Mouse (Mus musculus) forebrain, embryonic 14.5 days (tissue): ENCODE results near the gene Agtpbp1. TPM values are rescaled to one million over a fixed set of nuclear protein-coding genes. Genes with fewer than 3 reads are reported as not detected.

ENCODE experiments used
- ATAC-seq: fragments of 200-750 bp; cut with Nextera tagmentation; 2 replicates; pipeline ENCODE4 v1.8.0; 2017; ENCODE audit warnings: mild to moderate bottlenecking, moderate library complexity
- DNase-seq: peaks from one replicate; pipeline ENCODE4 v3.0.0-alpha.2; 2015; ENCODE audit warnings: low spot score
- H3K27ac ChIP-seq: fragments of 300-500 bp; sonication (generic); 2 replicates; pipeline ENCODE4 v1.5.1; 2014; ENCODE audit warnings: low read depth, mild to moderate bottlenecking, control low read depth, low read length, moderate library complexity
- H3K27me3 ChIP-seq: fragments of 300-500 bp; sonication (generic); replicated peaks from 2 replicates; pipeline ENCODE4 v1.6.1; 2014; ENCODE audit warnings: low read length, control low read depth, mixed read lengths; ENCODE audit not compliant: control insufficient read depth, insufficient read depth
- H3K36me3 ChIP-seq: fragments of 300-500 bp; sonication (generic); 2 replicates; pipeline ENCODE4 v1.6.1; 2014; ENCODE audit warnings: low read length, control low read depth; ENCODE audit not compliant: control insufficient read depth, insufficient read depth
- H3K4me1 ChIP-seq: fragments of 300-500 bp; sonication (generic); 2 replicates; pipeline ENCODE4 v1.6.1; 2014; ENCODE audit warnings: antibody characterized with exemption, low read length, control low read depth; ENCODE audit not compliant: control insufficient read depth, insufficient read depth
- H3K4me2 ChIP-seq: fragments of 300-500 bp; sonication (generic); 2 replicates; pipeline ENCODE4 v1.6.1; 2014; ENCODE audit warnings: mild to moderate bottlenecking, control low read depth, low read length
- H3K4me3 ChIP-seq: fragments of 300-500 bp; sonication (generic); 2 replicates; pipeline ENCODE4 v1.5.1; 2014; ENCODE audit warnings: low read depth, low read length, control low read depth
- H3K9ac ChIP-seq: fragments of 300-500 bp; sonication (generic); 2 replicates; pipeline ENCODE4 v1.6.1; 2014; ENCODE audit warnings: mild to moderate bottlenecking, low read length, control low read depth, moderate library complexity
- H3K9me3 ChIP-seq: fragments of 300-500 bp; sonication (generic); replicated peaks from 2 replicates; pipeline ENCODE4 v1.6.1; 2016; ENCODE audit warnings: low read length, control low read depth, mixed read lengths; ENCODE audit not compliant: control insufficient read depth
- WGBS: fragments of 180-500 bp; shearing (Covaris S2); extraction: QIAGEN DNeasy Blood & Tissue Kit; methylation state at CpG from one replicate; pipeline ENCODE4 v1.1.7; 2014; 5-methylcytosine and 5-hydroxymethylcytosine counted together
- polyA plus RNA-seq: library from polyadenylated mRNA; unstranded; fragments of >200 nt; fragmentation: Nextera tagmentation; extraction: Ambion mirVana; gene quantifications from 2 replicates; pipeline ENCODE4 v1.2.1, GENCODE M21; 2014

Agtpbp1 gene
- polyA plus RNA-seq, 1 experiment from 2014 or later: 51.8 TPM

DNA sequence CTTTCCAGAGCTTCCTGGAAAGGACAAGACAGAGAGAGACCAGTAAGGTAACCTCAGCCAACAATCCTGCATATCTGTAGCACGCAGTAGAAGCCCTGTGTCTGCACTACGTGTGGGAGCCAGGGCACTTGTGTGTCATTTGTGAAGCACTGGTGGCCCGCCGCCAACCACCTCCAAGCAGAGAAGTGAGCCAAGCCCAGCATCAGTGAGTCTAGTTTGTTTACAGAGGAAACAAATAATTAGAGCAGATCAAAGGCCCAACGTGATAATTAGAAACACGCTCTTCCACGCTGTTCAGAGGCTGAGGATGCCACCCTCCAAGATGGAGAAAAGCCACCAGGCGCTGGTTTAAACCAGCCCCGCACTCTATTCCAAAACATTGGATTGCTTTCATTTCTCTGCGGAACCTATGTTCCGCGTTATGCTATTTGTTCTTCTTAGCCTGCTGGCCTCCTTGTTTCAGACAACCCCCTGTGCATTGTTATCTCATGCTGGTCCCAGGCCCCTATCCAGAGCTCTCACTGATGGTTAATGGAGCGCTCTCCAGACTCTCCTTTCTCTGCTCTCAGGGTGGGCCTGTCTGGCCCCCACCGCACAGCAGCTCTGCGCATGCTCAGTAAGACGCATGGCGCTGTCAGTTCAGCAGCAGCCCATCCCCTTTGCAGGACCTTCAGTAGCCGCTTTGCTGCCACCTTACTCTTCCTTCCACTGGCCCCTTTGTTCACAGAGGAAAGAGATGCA lies 153.7 kb downstream of the Agtpbp1 start:
- WGBS: 46% methylated on average over 18 of the region's 18 CpGs
- Histone ChIP-seq H3K36me3 (no peaks in the 10 kb centered on the region), H3K4me2 (peak overlapping the region; percentile 32; the same call in 1 of the 2 replicates), H3K27ac (peak overlapping the region; percentile 27; the same call in 1 of the 2 replicates), H3K4me3 (no peak overlapping the region), H3K27me3 (no peaks in the 10 kb centered on the region; the same call in 1 of the 2 replicates), H3K9me3 (no peaks in the 10 kb centered on the region), H3K4me1 (peaks cover 6% of the 10 kb centered on the region; the same call in 1 of the 2 replicates), H3K9ac (peak overlapping the region; percentile 13; the same call in 1 of the 2 replicates)
- peak; percentile 82 for DNase-seq
- ATAC-seq: peak; percentile 69

DNA sequence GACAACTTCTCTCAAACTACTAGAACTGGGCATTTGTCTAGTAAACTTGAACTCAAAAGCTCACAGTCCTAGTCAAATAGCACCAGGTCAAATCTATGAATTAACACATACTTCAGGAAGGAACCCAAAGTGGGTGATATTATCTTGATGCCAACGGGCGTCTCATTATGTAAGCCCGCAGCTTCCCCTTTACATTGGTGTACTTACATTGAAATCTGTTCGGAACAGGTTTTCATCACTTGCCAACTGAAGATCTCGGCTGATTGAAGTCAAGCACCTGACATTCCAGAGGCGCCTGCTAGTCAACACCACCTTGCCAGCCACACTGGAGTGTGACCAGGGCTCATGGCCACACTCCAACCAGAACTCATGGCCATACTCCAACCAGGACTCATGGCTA lies 155.7 kb downstream of the Agtpbp1 start:
- H3K36me3 ChIP-seq: no peaks in the 10 kb centered on the region
- H3K27me3 ChIP-seq: no peaks in the 10 kb centered on the region; the same call in 1 of the 2 replicates
- H3K4me3 ChIP-seq: no peak overlapping the region
- H3K4me1 ChIP-seq: peaks cover 6% of the 10 kb centered on the region; the same call in 1 of the 2 replicates
- WGBS: 95% methylated on average over 6 of the region's 6 CpGs
- H3K27ac ChIP-seq: no peak overlapping the region
- ATAC-seq (no peak), DNase-seq (no peak)
- no peak overlapping the region for H3K9ac ChIP-seq
- no peaks in the 10 kb centered on the region for H3K9me3 ChIP-seq
- H3K4me2 ChIP-seq: no peak overlapping the region

DNA sequence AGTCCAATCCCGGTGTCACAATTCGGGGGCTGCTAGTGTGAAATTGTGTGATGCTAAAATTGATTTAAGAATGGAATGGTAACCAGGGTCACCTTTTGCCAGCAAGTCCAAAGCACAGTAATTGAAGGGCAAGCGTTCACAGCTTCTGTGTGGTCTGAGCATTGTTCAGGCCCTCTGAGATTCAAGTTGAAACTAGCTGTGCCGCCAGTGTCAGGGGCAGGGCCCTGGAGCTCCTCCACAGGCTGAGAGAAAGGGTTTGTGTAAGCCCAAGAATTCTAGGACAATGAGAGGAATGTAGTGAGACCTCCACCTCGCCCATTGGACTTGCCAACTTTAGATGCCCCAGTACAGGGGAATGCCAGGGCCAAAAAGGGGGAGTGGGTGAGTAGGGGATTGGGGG lies 161.2 kb downstream of the Agtpbp1 start:
- ATAC-seq: no peak
- 65% methylated on average over 5 of the region's 5 CpGs for WGBS
- H3K4me2 ChIP-seq: no peak overlapping the region

DNA sequence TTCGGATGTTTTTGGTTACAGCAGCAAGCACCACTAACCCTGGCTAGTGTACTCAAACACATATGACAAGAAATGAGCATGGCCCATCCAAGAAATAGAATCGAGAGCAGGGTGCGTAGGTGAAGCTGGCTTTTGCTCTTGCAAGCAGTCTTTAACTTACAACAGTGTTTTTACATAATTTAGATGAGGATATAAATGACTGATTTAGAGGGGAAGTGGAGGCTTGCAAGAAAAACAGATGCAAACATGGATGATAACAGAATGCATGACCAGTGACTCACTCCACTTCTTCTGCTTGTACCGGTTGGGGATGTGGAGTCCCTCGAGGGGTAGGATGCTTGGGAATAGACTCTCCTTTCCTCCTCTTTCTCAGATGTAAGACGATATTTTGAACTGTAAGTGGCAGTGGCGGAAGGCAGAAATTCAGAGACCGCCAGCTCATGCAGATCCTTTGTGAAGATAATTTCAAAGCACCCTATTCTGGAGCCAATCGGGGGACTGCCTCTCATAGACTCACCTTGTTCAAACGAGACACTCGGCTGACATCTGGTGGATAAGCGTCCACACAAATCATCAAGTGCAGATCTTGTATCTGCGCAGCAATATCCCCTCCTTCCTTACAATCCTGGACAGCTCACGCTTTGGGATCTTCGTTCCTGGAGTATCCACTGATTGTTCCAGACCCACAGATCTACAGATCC lies 168.3 kb downstream of the Agtpbp1 start:
- Histone ChIP-seq H3K9me3 (no peaks in the 10 kb centered on the region), H3K36me3 (no peaks in the 10 kb centered on the region), H3K27ac (no peak overlapping the region), H3K4me3 (no peak overlapping the region), H3K4me2 (no peak overlapping the region), H3K9ac (no peak overlapping the region), H3K4me1 (no peaks in the 10 kb centered on the region), H3K27me3 (no peaks in the 10 kb centered on the region)
- no peak for ATAC-seq
- 86% methylated on average over 15 of the region's 15 CpGs for WGBS
- DNase-seq: no peak

More for the DNA sequence above, 161.2 kb downstream of the Agtpbp1 start:
- no peak overlapping the region for H3K4me3 ChIP-seq
- no peak for DNase-seq
- H3K4me1 ChIP-seq: no peaks in the 10 kb centered on the region; the same call in 1 of the 2 replicates
- no peaks in the 10 kb centered on the region for H3K9me3 ChIP-seq
- no peaks in the 10 kb centered on the region for H3K36me3 ChIP-seq
- no peak overlapping the region for H3K9ac ChIP-seq
- no peak overlapping the region for H3K27ac ChIP-seq
- H3K27me3 ChIP-seq: no peaks in the 10 kb centered on the region; the same call in 1 of the 2 replicates

DNA sequence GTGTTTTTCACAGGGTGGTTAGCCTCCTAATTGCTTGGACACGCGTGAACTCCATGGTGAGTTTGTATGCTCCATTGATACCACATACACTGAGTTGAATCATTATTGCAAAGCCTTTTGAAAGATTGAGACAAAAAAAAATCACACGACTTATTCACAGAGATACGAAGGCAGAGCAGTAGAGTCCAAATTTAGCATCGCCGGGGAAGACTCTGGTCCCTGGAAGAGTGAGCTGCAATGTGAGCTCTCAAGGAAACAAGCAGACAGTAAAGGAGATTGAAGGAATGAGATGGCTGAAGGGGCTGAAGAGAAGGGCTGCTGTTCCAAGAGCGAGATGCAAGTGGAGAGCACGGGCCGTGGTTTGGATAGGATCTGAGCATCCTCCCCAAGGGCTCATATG lies 171.1 kb downstream of the Agtpbp1 start:
- no peak for DNase-seq

DNA sequence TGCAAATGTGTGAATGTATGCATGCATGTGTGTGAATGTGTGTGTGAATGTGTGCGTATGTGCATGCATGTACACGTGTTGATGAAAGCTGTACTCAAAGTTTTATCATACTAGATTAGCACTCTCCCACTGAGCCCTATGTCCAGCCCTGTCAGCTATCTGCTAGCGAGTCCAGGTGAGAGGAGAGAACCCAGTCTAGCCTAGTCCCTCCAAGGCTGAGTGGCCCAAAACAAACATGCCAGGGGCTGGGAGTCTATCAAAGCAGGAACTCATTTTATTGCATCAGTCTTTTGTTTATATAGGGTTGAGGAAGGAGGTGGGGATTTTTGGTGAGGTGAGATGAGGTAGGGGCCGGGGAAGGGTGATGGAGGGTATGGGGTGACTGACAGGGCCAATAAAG lies 172.4 kb downstream of the Agtpbp1 start:
- Histone ChIP-seq H3K27ac (no peak overlapping the region), H3K4me2 (no peak overlapping the region), H3K27me3 (no peaks in the 10 kb centered on the region), H3K9ac (no peak overlapping the region), H3K4me1 (no peaks in the 10 kb centered on the region), H3K4me3 (no peak overlapping the region), H3K36me3 (no peaks in the 10 kb centered on the region), H3K9me3 (no peaks in the 10 kb centered on the region)
- 93% methylated on average over 4 of the region's 4 CpGs for WGBS
- ATAC-seq: no peak
- DNase-seq: no peak

More for the DNA sequence above, 171.1 kb downstream of the Agtpbp1 start:
- Histone ChIP-seq H3K4me2 (no peak overlapping the region), H3K9me3 (no peaks in the 10 kb centered on the region), H3K4me1 (no peaks in the 10 kb centered on the region), H3K4me3 (no peak overlapping the region), H3K36me3 (no peaks in the 10 kb centered on the region), H3K27me3 (no peaks in the 10 kb centered on the region), H3K27ac (no peak overlapping the region), H3K9ac (no peak overlapping the region)
- ATAC-seq: no peak
- WGBS: 90% methylated on average over 9 of the region's 9 CpGs

DNA sequence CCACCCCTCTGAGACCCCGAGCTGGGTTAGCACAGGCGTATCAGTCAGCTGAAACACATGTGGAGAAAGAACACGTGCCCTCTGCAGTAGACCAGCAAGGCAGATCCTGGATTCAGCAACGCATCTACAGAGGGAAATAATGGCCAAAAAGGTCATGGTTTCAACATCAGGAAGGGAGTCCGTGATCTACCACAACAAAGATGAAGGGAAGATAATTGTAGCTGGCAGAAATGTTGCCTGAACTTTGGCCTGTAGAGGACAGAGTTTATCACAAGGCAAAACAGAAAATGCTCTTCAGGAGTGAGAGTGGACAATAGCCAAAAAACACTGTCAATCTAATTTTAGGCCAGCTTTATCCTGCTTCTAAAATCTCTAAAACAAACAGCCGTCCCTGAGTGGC lies 177.8 kb downstream of the Agtpbp1 start:
- no peak overlapping the region for H3K4me3 ChIP-seq
- no peaks in the 10 kb centered on the region for H3K9me3 ChIP-seq
- H3K27me3 ChIP-seq: no peaks in the 10 kb centered on the region
- peaks cover 7% of the 10 kb centered on the region for H3K4me1 ChIP-seq
- no peaks in the 10 kb centered on the region for H3K36me3 ChIP-seq
- no peak overlapping the region for H3K9ac ChIP-seq
- no peak overlapping the region for H3K27ac ChIP-seq
- 90% methylated on average over 6 of the region's 6 CpGs for WGBS
- ATAC-seq (no peak), DNase-seq (no peak)
- no peak overlapping the region for H3K4me2 ChIP-seq

DNA sequence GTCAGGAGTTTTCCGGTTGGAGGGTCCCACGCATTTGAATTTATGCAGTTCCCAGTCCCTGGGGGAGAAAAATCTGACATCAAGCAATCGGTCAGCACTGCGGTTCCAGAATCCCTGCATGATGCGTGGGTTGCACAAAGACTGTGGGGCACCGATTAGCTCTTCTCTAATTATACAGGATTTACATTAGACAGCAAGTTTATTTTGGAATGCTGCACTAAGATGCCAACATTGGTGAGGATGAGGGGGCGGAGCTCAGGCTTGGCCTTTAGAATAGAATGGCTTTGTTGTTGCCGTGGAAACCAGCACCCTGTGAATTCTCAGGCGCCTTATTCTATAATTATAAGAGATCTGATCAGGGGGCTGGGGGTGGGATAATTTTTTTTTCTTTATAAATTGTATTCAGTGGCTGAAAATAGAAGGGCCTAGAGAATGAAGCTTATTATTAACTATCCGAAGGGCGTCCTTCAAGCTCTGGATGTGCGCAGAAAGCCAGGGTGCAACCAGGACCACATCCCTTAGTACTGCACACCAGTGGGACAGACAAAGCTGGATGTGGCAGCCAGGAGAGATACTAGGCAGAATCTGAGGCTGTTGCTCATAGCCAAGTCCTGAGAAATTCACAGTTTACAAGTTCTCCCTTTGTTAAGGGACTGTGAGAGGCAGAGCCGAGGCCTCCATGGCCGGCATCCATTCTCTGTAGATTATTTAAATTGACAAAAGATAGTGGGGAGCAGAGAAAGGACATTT lies 182.8 kb downstream of the Agtpbp1 start:
- H3K9ac ChIP-seq: no peak overlapping the region
- no peak overlapping the region for H3K4me3 ChIP-seq
- ATAC-seq (peak; percentile 89), DNase-seq (peak; percentile 93)
- peaks cover 13% of the 10 kb centered on the region for H3K4me1 ChIP-seq
- H3K9me3 ChIP-seq: no peaks in the 10 kb centered on the region
- peak overlapping the region; percentile 84 for H3K27ac ChIP-seq
- no peaks in the 10 kb centered on the region for H3K27me3 ChIP-seq
- no peak overlapping the region for H3K4me2 ChIP-seq
- WGBS: 12% methylated on average over 14 of the region's 14 CpGs
- no peaks in the 10 kb centered on the region for H3K36me3 ChIP-seq
